Mouse (Mus musculus): ENCODE measurements at regions not wholly inside any gene's neighbourhood (a gene's known extent, or its start where the extent isn't known, plus 50 kb on each side); places are given as distances from the start of the nearest gene placed in this dataset.

DNA sequence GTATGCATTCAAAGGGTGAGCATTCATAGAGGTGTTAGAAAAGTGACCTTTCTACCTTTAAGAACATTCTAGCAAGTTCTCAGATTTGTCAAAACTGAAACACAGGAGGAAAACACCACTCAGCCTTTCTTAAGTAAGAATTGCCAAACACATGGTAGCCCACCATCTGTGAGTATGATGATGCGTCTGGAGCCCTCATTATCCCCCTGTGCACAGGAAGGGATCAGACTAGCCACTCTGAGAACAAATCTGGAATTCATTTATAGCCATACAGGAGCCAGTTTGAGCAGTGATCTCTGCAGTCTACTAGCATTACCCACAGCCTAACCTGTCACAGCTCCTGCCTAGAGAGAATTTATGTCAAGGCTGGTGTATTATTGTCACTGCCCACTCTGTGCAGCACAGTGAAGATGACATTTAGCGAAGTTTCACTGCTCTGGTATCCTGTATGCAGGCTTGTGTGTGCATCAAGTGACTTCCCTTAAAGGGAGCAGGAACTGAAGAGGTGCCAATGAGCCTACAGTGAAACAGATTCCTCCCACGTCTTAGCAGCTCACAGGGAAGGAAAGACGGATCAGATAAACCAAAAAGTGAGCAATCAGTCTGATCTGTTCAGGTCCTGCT lies 710.7 kb downstream of the Ntrk3 start:
- TF ChIP-seq EP300 (IDR thresholded peaks at IDR 0.05; ENCODE audit: low read length) = no peak
- TF ChIP-seq MAX (IDR thresholded peaks at IDR 0.05; ENCODE audit: low read length) = no peak
- TF ChIP-seq POLR2A (IDR thresholded peaks at IDR 0.05; ENCODE audit: low read depth, low read length) = no peak
- TF ChIP-seq CTCF (conservative IDR thresholded peaks at IDR 0.05 in 1 of 2, IDR thresholded peaks at IDR 0.05 in 1 of 2; ENCODE audit: low read depth in 2 of 2, low read length in 2 of 2) = no peak
- no peak for TF ChIP-seq TCF12 (IDR thresholded peaks at IDR 0.05; ENCODE audit: low read depth, low read length)
